Mouse (Mus musculus): ENCODE measurements at regions not wholly inside any gene's neighbourhood (a gene's known extent, or its start where the extent isn't known, plus 50 kb on each side); places are given as distances from the start of the nearest gene placed in this dataset.

DNA sequence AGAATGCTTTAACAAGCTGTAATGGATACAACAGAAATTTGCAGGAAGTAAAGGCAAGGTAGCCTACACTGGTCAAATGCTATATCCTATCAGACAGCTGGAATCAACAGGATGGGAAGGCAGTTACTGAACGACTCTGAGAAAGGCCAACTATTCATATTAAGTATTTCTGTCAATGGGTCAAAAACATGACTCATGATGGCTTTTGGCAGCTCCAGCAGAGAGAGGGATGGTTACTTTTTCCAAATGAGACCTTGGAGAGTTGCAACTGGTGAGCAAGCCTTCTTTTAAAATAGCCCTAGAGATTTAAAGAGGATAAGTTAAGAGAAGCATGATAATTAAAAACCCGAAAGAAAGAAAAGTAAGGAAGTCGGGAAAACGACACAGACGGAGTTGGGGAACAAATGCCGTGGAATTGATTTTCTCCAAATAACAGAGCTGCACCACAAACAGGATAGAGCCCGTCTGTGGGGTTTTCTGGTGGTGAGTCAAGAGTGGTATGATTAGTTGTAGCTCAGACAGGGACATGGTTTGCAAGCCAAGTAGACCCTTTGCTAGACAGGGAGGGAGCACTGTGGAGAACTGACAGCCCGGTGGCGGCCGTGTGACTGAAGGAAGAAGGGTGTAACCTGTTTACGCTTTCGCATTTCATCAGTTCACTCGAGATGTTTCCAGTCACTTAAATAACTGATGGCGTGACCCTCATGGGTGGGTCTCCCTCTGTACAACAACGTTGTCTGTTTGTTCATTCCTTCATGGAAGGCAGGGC, 3638.1 kb upstream of the Gm7489 start:
- no peaks in the 10 kb centered on the region for H3K4me1 ChIP-seq (replicated peaks)
- no peak overlapping the region for H3K9ac ChIP-seq (replicated peaks)
- no peaks in the 10 kb centered on the region for H3K36me3 ChIP-seq
- H3K27me3 ChIP-seq: no peaks in the 10 kb centered on the region
- H3K9me3 ChIP-seq: no peaks in the 10 kb centered on the region
- H3K4me2 ChIP-seq: no peak overlapping the region
- H3K4me3 ChIP-seq (replicated peaks): no peak overlapping the region
- ATAC-seq (ENCODE audit: insufficient number of reproducible peaks, insufficient read depth, low FRiP score, low TSS enrichment, low read depth): no peak
- 85% methylated on average over 15 of the region's 15 CpGs for WGBS
- H3K27ac ChIP-seq: no peak overlapping the region

DNA sequence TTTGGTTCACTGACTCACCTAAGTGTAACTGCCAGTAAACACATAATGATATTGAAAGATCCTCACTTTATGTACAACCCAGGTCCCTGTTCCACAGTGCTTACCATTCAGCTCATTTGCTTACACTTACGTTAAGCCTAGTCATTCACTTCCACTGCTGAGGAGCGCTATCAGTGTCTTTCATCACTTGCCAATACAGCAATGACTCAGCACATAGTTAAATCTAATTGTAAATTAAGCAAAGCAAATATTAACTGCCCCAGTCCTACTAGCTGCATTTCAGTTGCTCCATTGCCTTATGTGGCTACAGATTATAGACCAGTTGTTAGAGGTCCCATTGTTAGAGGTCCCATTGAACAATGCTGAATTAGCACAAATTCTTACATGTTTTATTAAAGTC, 3624.6 kb upstream of the Gm7489 start:
- no peak overlapping the region for H3K9ac ChIP-seq (replicated peaks)
- no peaks in the 10 kb centered on the region for H3K9me3 ChIP-seq
- H3K27ac ChIP-seq: no peak overlapping the region
- H3K4me1 ChIP-seq (replicated peaks): no peaks in the 10 kb centered on the region
- no peaks in the 10 kb centered on the region for H3K27me3 ChIP-seq
- H3K36me3 ChIP-seq: no peaks in the 10 kb centered on the region
- ATAC-seq (ENCODE audit: insufficient number of reproducible peaks, insufficient read depth, low FRiP score, low TSS enrichment, low read depth): no peak
- WGBS: 89% methylated on average over 2 of the region's 2 CpGs
- no peak overlapping the region for H3K4me3 ChIP-seq (replicated peaks)
- no peak overlapping the region for H3K4me2 ChIP-seq

DNA sequence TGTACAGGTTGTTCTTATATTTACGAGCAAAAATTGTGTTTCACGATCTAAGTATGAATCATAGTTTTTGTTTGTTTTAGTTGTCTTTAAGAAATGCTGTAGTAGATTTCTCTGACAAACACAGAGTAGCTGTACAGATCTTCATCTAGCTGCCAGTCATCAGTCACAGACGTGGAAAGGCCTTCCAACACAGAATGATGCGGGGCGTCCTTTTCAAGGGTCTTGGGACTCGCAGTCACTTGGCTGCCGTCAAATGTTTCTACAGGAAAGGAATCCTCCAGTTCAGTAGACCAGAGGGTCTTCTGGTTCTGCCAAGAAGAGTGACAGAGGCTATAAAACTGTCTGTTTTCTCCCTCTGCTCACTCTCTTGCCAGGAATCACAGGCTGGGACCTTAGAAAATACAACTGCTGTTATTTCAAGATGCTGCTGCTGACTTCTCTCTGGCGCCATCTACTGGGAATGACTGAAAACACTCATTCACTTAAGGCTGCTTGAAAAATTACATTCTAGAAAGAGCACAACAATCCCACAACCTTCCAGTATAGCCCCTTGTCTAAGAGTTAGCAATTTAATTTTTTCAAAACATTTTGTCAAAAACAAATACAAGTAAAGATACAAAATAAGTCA, 3623.3 kb upstream of the Gm7489 start:
- Histone ChIP-seq H3K4me1 (replicated peaks) (no peaks in the 10 kb centered on the region), H3K9me3 (no peaks in the 10 kb centered on the region), H3K27me3 (no peaks in the 10 kb centered on the region), H3K36me3 (no peaks in the 10 kb centered on the region), H3K27ac (no peak overlapping the region), H3K4me2 (no peak overlapping the region), H3K9ac (replicated peaks) (no peak overlapping the region), H3K4me3 (replicated peaks) (no peak overlapping the region)
- ATAC-seq (ENCODE audit: insufficient number of reproducible peaks, insufficient read depth, low FRiP score, low TSS enrichment, low read depth): peak; percentile 42; the same call in 1 of the 2 replicates
- WGBS: 66% methylated on average over 8 of the region's 8 CpGs

DNA sequence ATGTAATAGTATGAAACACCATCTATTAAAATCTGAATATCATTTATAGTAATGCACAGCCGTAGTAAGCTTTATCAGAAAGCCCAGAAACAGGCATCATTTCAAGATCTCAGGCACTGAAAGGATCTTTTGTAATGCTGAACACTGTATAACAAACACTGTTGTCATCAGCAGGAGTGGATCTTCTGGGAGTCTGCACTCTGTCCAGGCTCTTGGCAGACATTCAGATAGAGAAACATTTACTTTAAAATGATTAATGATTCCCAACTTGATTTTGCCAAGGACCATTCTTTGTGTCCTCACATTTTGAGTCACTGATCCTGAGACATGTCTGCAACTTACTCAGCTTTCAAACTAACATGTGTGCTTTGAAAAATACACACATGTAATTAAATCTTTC, 3617.2 kb upstream of the Gm7489 start:
- 92% methylated on average over 1 of the region's 1 CpGs for WGBS
- H3K9me3 ChIP-seq: no peaks in the 10 kb centered on the region
- H3K4me3 ChIP-seq (replicated peaks): no peak overlapping the region
- H3K4me1 ChIP-seq (replicated peaks): no peaks in the 10 kb centered on the region
- no peak overlapping the region for H3K9ac ChIP-seq (replicated peaks)
- ATAC-seq (ENCODE audit: insufficient number of reproducible peaks, insufficient read depth, low FRiP score, low TSS enrichment, low read depth): no peak
- H3K36me3 ChIP-seq: no peaks in the 10 kb centered on the region
- no peak overlapping the region for H3K4me2 ChIP-seq
- no peak overlapping the region for H3K27ac ChIP-seq
- H3K27me3 ChIP-seq: no peaks in the 10 kb centered on the region

DNA sequence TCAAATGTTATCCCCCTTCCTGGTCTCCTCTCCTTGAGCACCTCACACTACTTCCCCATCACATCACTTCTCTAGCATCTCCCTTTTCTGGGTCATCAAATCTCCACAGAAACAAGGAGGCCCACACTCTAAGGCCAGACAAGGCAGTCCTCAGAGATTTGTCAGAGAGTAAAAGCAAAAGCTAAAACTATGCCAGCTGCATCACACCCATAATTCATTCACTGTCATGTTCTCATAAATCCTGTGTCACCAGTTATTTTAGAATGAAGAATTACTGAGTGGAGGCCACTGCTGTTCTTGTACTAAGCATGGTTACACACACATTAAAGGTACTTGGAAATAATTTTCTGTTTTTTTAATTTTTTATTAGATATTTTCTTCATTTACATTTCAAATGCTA, 3613.1 kb upstream of the Gm7489 start:
- H3K9ac ChIP-seq (replicated peaks): no peak overlapping the region
- no peak for ATAC-seq (ENCODE audit: insufficient number of reproducible peaks, insufficient read depth, low FRiP score, low TSS enrichment, low read depth)

DNA sequence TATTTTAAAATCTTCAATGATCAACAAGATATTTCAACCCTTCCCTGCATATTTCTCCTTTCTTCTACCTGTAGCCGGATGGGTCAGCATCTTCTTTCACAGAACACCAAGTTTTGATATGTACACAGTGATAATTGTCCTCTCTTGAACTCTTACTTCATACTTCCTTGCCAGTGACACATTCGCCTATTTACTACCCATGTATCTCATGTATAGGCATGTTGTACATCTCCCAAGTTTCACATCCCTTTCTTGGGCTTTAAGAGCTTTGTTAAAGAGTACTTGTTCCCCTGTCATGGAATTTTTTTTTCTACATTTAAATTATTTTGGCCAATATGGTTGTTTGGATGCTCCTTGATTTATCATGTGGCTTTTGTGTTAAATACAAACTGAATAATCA, 3602.1 kb upstream of the Gm7489 start:
- no peak for ATAC-seq (ENCODE audit: insufficient number of reproducible peaks, insufficient read depth, low FRiP score, low TSS enrichment, low read depth)
- Histone ChIP-seq H3K9me3 (no peaks in the 10 kb centered on the region), H3K4me1 (replicated peaks) (no peaks in the 10 kb centered on the region), H3K9ac (replicated peaks) (no peak overlapping the region), H3K36me3 (no peaks in the 10 kb centered on the region), H3K4me2 (no peak overlapping the region), H3K4me3 (replicated peaks) (no peak overlapping the region), H3K27ac (no peak overlapping the region), H3K27me3 (no peaks in the 10 kb centered on the region)
- WGBS: 88% methylated on average over 2 of the region's 2 CpGs

More for the DNA sequence above, 3613.1 kb upstream of the Gm7489 start:
- Histone ChIP-seq H3K27ac (no peak overlapping the region), H3K9me3 (no peaks in the 10 kb centered on the region), H3K4me1 (replicated peaks) (no peaks in the 10 kb centered on the region), H3K4me2 (no peak overlapping the region), H3K27me3 (no peaks in the 10 kb centered on the region), H3K36me3 (no peaks in the 10 kb centered on the region), H3K4me3 (replicated peaks) (no peak overlapping the region)

DNA sequence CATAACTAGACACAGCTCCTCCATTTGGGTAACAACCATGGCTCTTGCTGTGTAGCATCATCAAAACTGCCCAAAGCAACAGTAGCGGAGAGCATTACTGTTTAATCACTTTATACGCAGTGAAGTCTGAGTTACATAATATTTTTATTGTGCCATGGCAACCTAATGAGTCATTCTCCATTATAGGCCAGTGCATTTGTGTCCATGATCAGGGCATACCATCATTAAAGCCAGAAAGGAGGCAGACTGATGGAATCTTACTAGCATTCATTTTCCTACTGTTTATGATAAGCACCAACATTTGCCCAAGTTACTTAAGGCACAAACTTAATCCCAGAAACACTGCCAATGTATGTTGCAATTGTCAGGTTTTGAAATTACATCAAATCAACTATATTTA, 3601.2 kb upstream of the Gm7489 start:
- 81% methylated on average over 2 of the region's 2 CpGs for WGBS

DNA sequence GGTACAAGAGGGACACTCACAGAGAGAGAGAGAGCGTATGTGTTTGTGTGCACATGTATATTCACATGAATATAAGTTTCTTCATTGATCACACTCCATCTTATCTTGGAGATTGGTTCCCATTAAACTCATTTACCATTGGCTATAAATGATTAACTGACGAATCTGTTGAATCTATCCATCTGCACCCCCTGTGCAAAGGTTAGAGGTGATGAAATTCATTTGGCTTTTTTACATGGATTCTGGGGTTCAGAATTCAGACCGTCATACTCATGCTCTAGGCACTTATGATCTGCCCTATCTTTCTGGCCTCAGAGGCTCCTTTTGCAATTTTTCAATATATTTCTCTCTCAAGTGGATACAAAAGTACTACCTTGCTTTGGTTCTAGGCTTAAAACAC, 3582.9 kb upstream of the Gm7489 start:
- no peaks in the 10 kb centered on the region for H3K36me3 ChIP-seq
- H3K4me1 ChIP-seq (replicated peaks): no peaks in the 10 kb centered on the region
- H3K27ac ChIP-seq: no peak overlapping the region
- H3K27me3 ChIP-seq: no peaks in the 10 kb centered on the region
- no peak overlapping the region for H3K4me2 ChIP-seq
- H3K4me3 ChIP-seq (replicated peaks): no peak overlapping the region
- no peaks in the 10 kb centered on the region for H3K9me3 ChIP-seq
- no peak overlapping the region for H3K9ac ChIP-seq (replicated peaks)
- 95% methylated on average over 3 of the region's 3 CpGs for WGBS
- ATAC-seq (ENCODE audit: insufficient number of reproducible peaks, insufficient read depth, low FRiP score, low TSS enrichment, low read depth): no peak

More for the DNA sequence above, 3601.2 kb upstream of the Gm7489 start:
- no peak overlapping the region for H3K9ac ChIP-seq (replicated peaks)
- H3K27me3 ChIP-seq: no peaks in the 10 kb centered on the region
- H3K9me3 ChIP-seq: no peaks in the 10 kb centered on the region
- H3K4me1 ChIP-seq (replicated peaks): no peaks in the 10 kb centered on the region
- no peak for ATAC-seq (ENCODE audit: insufficient number of reproducible peaks, insufficient read depth, low FRiP score, low TSS enrichment, low read depth)
- H3K4me3 ChIP-seq (replicated peaks): no peak overlapping the region
- no peak overlapping the region for H3K27ac ChIP-seq
- H3K4me2 ChIP-seq: no peak overlapping the region
- H3K36me3 ChIP-seq: no peaks in the 10 kb centered on the region

DNA sequence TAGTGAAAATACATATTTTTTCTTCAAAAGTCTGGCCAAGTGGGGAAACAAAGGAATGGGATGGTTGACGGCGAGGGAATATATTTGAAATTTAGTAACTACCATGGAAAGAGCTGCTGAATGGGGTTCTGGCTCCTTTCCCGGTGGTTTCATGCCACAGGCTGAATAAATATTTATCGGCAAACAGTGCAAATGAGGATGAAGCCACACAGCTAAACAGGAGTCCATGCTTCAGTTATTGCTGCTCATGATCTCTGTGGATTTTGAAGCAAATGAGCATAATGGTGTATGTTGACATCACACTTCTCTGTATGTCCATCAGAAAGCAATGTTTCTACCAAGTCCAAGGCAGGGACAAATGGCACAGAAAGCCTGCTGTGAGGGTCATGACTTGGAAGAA, 3580.6 kb upstream of the Gm7489 start:
- ATAC-seq (ENCODE audit: insufficient number of reproducible peaks, insufficient read depth, low FRiP score, low TSS enrichment, low read depth): no peak
- Histone ChIP-seq H3K27ac (no peak overlapping the region), H3K9ac (replicated peaks) (no peak overlapping the region), H3K4me1 (replicated peaks) (no peaks in the 10 kb centered on the region), H3K36me3 (no peaks in the 10 kb centered on the region), H3K27me3 (no peaks in the 10 kb centered on the region), H3K9me3 (no peaks in the 10 kb centered on the region), H3K4me3 (replicated peaks) (no peak overlapping the region), H3K4me2 (no peak overlapping the region)
- 93% methylated on average over 4 of the region's 4 CpGs for WGBS

DNA sequence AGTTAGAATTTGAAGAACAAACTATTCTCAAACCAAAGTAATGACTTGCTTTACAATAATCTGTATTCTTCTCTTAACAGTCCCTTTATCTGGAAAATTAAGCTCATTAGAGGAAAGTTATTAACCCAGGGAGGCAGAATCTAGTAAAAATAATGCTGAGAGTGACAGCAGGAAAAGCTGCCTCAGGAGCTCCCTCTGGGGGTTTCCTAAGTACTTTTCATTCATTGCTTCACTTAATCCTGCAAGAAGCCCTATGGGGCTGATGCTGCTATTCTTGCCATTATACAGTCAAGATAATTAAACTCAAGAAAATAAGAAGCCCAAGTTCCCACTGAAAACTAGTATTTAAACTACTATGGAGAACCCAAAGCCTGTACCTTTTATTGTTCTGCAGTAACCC, 3563.9 kb upstream of the Gm7489 start:
- no peaks in the 10 kb centered on the region for H3K9me3 ChIP-seq
- no peak overlapping the region for H3K9ac ChIP-seq (replicated peaks)
- H3K27ac ChIP-seq: no peak overlapping the region
- no peak for ATAC-seq (ENCODE audit: insufficient number of reproducible peaks, insufficient read depth, low FRiP score, low TSS enrichment, low read depth)
- no peak overlapping the region for H3K4me2 ChIP-seq
- no peak overlapping the region for H3K4me3 ChIP-seq (replicated peaks)
- H3K4me1 ChIP-seq (replicated peaks): no peaks in the 10 kb centered on the region
- H3K36me3 ChIP-seq: no peaks in the 10 kb centered on the region
- H3K27me3 ChIP-seq: no peaks in the 10 kb centered on the region

DNA sequence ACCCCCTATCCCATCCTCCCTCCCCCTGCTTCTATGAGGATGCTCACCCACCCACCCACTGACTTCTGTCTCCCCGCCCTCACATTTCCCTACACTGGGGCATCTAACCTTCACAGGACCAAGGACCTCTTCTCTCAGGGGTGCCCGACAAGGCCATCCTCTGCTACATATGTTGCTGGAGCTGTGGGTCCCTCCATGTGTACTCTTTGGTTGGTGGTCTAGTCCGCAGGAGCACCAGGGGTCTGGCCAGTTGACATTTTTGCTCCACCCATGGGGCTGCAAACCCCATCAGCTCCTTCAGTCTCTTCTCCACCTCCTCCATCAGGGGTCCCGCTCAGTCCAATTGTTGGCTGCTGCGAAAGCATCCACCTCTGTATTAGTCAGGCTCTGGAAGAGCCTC, 3539.2 kb upstream of the Gm7489 start:
- 91% methylated on average over 5 of the region's 5 CpGs for WGBS
- H3K36me3 ChIP-seq: no peaks in the 10 kb centered on the region
- H3K27ac ChIP-seq: no peak overlapping the region
- H3K4me3 ChIP-seq (replicated peaks): no peak overlapping the region
- no peak overlapping the region for H3K4me2 ChIP-seq
- no peaks in the 10 kb centered on the region for H3K27me3 ChIP-seq
- H3K9ac ChIP-seq (replicated peaks): no peak overlapping the region
- no peak for ATAC-seq (ENCODE audit: insufficient number of reproducible peaks, insufficient read depth, low FRiP score, low TSS enrichment, low read depth)
- H3K4me1 ChIP-seq (replicated peaks): no peaks in the 10 kb centered on the region
- H3K9me3 ChIP-seq: no peaks in the 10 kb centered on the region

DNA sequence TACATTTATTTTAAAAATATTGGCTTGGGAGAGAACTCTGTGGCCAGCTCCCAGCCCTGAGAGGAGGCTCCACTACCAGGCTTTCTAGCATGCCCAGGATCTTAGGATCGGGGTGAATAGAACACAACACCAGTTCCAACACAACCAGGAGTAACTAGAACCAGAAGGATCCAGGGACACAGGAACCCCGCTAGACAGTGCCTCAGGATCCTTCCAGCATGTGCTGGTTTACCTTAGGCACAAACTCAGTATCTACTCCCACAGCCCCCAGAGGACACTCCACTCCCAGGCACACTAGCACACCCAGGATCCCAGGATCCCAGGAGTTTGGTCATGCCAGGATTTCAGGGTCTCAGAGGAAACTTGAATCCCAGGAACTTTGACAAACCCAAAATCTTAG, 3537.8 kb upstream of the Gm7489 start:
- Histone ChIP-seq H3K27me3 (no peaks in the 10 kb centered on the region), H3K4me2 (no peak overlapping the region), H3K36me3 (no peaks in the 10 kb centered on the region), H3K4me1 (replicated peaks) (no peaks in the 10 kb centered on the region), H3K9ac (replicated peaks) (no peak overlapping the region), H3K9me3 (no peaks in the 10 kb centered on the region), H3K4me3 (replicated peaks) (no peak overlapping the region), H3K27ac (no peak overlapping the region)
- 96% methylated on average over 2 of the region's 2 CpGs for WGBS
- no peak for ATAC-seq (ENCODE audit: insufficient number of reproducible peaks, insufficient read depth, low FRiP score, low TSS enrichment, low read depth)
